ENCODE assay signal across 27 mouse cellular contexts in genomic region chr1:106814864-106815263, GRCm38 (mm10). TPM values are rescaled to one million over a fixed set of nuclear protein-coding genes. Genes with fewer than 3 reads are reported as not detected.
"Had no signal": no experiment of that assay in that cellular context is flagged by ENCODE, and none has a peak within 500 bp of the region (broad histone marks: within the 10 kb centered on the region; RNA-seq: fewer than 3 reads in every experiment).

No protein-coding gene starts in this region.

- H3K4me1 ChIP-seq: limb, embryonic 10.5 days; limb, embryonic 13.5 days; liver, embryonic 12.5 days; liver, embryonic 15.5 days; lung, embryonic 15.5 days; midbrain, embryonic 10.5 days; midbrain, embryonic 13.5 days; neural tube, embryonic 13.5 days had no signal

- H3K9me3 ChIP-seq: limb, embryonic 10.5 days; limb, embryonic 13.5 days; liver, embryonic 12.5 days; liver, embryonic 15.5 days; lung, embryonic 15.5 days; megakaryocyte, embryonic 14.5 days; midbrain, embryonic 10.5 days; midbrain, embryonic 13.5 days; neural tube, embryonic 13.5 days had no signal

- H3K9ac ChIP-seq: limb, embryonic 13.5 days; liver, embryonic 12.5 days; liver, embryonic 15.5 days; lung, embryonic 15.5 days; midbrain, embryonic 13.5 days; neural tube, embryonic 13.5 days had no signal

- H3K27me3 ChIP-seq: limb, embryonic 13.5 days; liver, embryonic 12.5 days; liver, embryonic 15.5 days; lung, embryonic 15.5 days; megakaryocyte, embryonic 14.5 days; midbrain, embryonic 13.5 days; neural tube, embryonic 13.5 days had no signal

- H3K4me3 ChIP-seq: limb, embryonic 10.5 days; limb, embryonic 13.5 days; liver, embryonic 12.5 days; liver, embryonic 15.5 days; lung, embryonic 15.5 days; megakaryocyte, embryonic 14.5 days; midbrain, embryonic 10.5 days; midbrain, embryonic 13.5 days; myocyte; neural tube, embryonic 13.5 days had no signal

- H3K4me2 ChIP-seq: limb, embryonic 13.5 days; liver, embryonic 12.5 days; liver, embryonic 15.5 days; lung, embryonic 15.5 days; midbrain, embryonic 13.5 days; neural tube, embryonic 13.5 days had no signal

- ATAC-seq: liver, embryonic 12.5 days; midbrain, embryonic 13.5 days; midbrain, embryonic 16.5 days had no signal

- H3K27ac ChIP-seq: limb, embryonic 10.5 days; limb, embryonic 13.5 days; liver, embryonic 12.5 days; liver, embryonic 15.5 days; lung, embryonic 15.5 days; midbrain, embryonic 10.5 days; midbrain, embryonic 13.5 days; neural tube, embryonic 13.5 days had no signal

- H3K36me3 ChIP-seq: limb, embryonic 10.5 days; limb, embryonic 13.5 days; liver, embryonic 12.5 days; liver, embryonic 15.5 days; lung, embryonic 15.5 days; midbrain, embryonic 10.5 days; midbrain, embryonic 13.5 days; neural tube, embryonic 13.5 days had no signal

- DNase-seq: kidney, adult 9 months; kidney, postnatal 14 days; kidney, postnatal 4 days; liver; lung, adult 18-20 months; lung, postnatal 10 days; lung, postnatal 36 days; retina, postnatal 1 day; thymus, adult 18-20 months; thymus, postnatal 36 days had no signal

RNA-seq across cellular contexts. Expression of gene Serpinb5, which starts 46.1 kb away (rescaled TPM):
- total RNA-seq: layer of hippocampus, adult 18-20 months; layer of hippocampus, postnatal 25 days; monocyte, adult 5-6 weeks; neutrophil, adult 5-6 weeks had no signal
- polyA plus RNA-seq: limb, embryonic 10.5 days; liver, embryonic 12.5 days; liver, embryonic 15.5 days; midbrain, embryonic 10.5 days; midbrain, embryonic 16.5 days; myocyte; neural tube, embryonic 13.5 days; spleen, adult 2 months; testis, adult 2 months had no signal
